Comparison of ENCODE assay signal across 9 mouse cellular contexts in genomic region chr2:152082456-152083285, GRCm38 (mm10). TPM values are rescaled to one million over a fixed set of nuclear protein-coding genes. Genes with fewer than 3 reads are reported as not detected.
DNase-seq lines count a peak whose midpoint lies in the region; ATAC-seq and TF ChIP-seq lines count a peak whose summit lies in the region.
"Had no signal": no experiment of that assay in that cellular context is flagged by ENCODE, and none has a peak within 500 bp of the region (broad histone marks: within the 10 kb centered on the region; RNA-seq: fewer than 3 reads in every experiment).

No protein-coding gene starts in this region.

- H3K36me3 ChIP-seq in heart, embryonic 11.5 days (ENCODE audit: control insufficient read depth, insufficient read depth, low read length) = no peaks in the 10 kb centered on the region
- no peaks in the 10 kb centered on the region for H3K36me3 ChIP-seq in ES-E14 (ENCODE audit: control insufficient read depth, insufficient read depth, low read length, poor library complexity, severe bottlenecking)
- H3K36me3 ChIP-seq in forebrain, embryonic 14.5 days (ENCODE audit: control insufficient read depth, insufficient read depth, low read length) = peaks cover 14% of the 10 kb centered on the region; the same call in 1 of the 2 replicates
- H3K36me3 ChIP-seq in liver, embryonic 14.5 days (replicated peaks; ENCODE audit: control insufficient read depth, insufficient read depth, low read depth) = no peaks in the 10 kb centered on the region

- H3K27me3 ChIP-seq in heart, embryonic 11.5 days (ENCODE audit: control insufficient read depth, insufficient read depth, low read length) = peaks cover 61% of the 10 kb centered on the region
- H3K27me3 ChIP-seq in forebrain, embryonic 14.5 days (replicated peaks; ENCODE audit: control insufficient read depth, insufficient read depth, low read length) = no peaks in the 10 kb centered on the region
- peaks cover 50% of the 10 kb centered on the region for H3K27me3 ChIP-seq in liver, embryonic 14.5 days (ENCODE audit: control insufficient read depth, insufficient read depth, low read length)

- peak overlapping the region; percentile 38; the same call in 1 of the 2 replicates for H3K4me3 ChIP-seq in heart, embryonic 11.5 days (ENCODE audit: low read depth, low read length)
- H3K4me3 ChIP-seq in ES-E14 (ENCODE audit: insufficient read depth in 1 of 2, low read depth in 1 of 2, low read length in 2 of 2, poor library complexity in 1 of 2, severe bottlenecking in 1 of 2) = peak overlapping the region; percentile 67 to 81
- peak overlapping the region; percentile 92 for H3K4me3 ChIP-seq in forebrain, embryonic 14.5 days (ENCODE audit: low read depth, low read length)
- H3K4me3 ChIP-seq in liver, embryonic 14.5 days (ENCODE audit: insufficient read depth in 1 of 2, low read depth in 2 of 2, low read length in 2 of 2) = no peak overlapping the region

- H3K9ac ChIP-seq in heart, embryonic 11.5 days (ENCODE audit: low read depth, low read length) = no peak overlapping the region
- H3K9ac ChIP-seq in ES-E14 (ENCODE audit: insufficient read depth, low read depth, low read length, poor library complexity, severe bottlenecking) = no peak overlapping the region
- H3K9ac ChIP-seq in forebrain, embryonic 14.5 days (ENCODE audit: low read length) = peak overlapping the region; percentile 99
- no peak overlapping the region for H3K9ac ChIP-seq in liver, embryonic 14.5 days (replicated peaks)

- TF ChIP-seq EP300 in liver, embryonic 14.5 days (IDR thresholded peaks at IDR 0.05; ENCODE audit: low read depth) = no peak

- DNase-seq in heart, postnatal 4 days = no peak
- DNase-seq in ES-E14 (ENCODE audit: low read depth, low spot score) = no peak
- peak; percentile 68 for DNase-seq in forebrain, embryonic 14.5 days (ENCODE audit: low spot score)
- no peak for DNase-seq in liver, embryonic 14.5 days (ENCODE audit: low read depth in 3 of 3, low spot score in 3 of 3)
- no peak for DNase-seq in adrenal gland, adult 8-10 months
- DNase-seq in Muller cell, postnatal 12 days (ENCODE audit: inconsistent ontology term) = no peak
- no peak for DNase-seq in urinary bladder, postnatal 36 days (ENCODE audit: low spot score in 2 of 2)

- in situ Hi-C loops in ES-E14 (cut with MboI; ENCODE audit: low sequenced_read_pairs in 2 of 2, unreplicated experiment in 2 of 2) = no loop called here

- ATAC-seq in heart, embryonic 11.5 days (replicated peaks; ENCODE audit: insufficient number of reproducible peaks, low FRiP score, low TSS enrichment) = no peak
- ATAC-seq in forebrain, embryonic 14.5 days = peak; percentile 16
- ATAC-seq in liver, embryonic 14.5 days (ENCODE audit: insufficient read depth) = 0 out of 2 replicates have a peak, but pooled peaks have one; percentile 11

- 17% methylated on average over 7 of the region's 7 CpGs for WGBS in heart, embryonic 11.5 days (ENCODE audit: insufficient replicate concordance)
- WGBS in forebrain, embryonic 14.5 days = 23% methylated on average over 7 of the region's 7 CpGs
- 18% methylated on average over 7 of the region's 7 CpGs for WGBS in liver, embryonic 14.5 days (ENCODE audit: insufficient replicate concordance)

- TF ChIP-seq CTCF in liver, embryonic 14.5 days (IDR thresholded peaks at IDR 0.05; ENCODE audit: low read depth) = no peak

- H3K4me2 ChIP-seq in heart, embryonic 11.5 days = peak overlapping the region; percentile 71; the same call in 1 of the 2 replicates
- peak overlapping the region; percentile 83 for H3K4me2 ChIP-seq in forebrain, embryonic 14.5 days (ENCODE audit: low read length)
- no peak overlapping the region for H3K4me2 ChIP-seq in liver, embryonic 14.5 days (ENCODE audit: low read depth)

- peaks cover 14% of the 10 kb centered on the region; the same call in 1 of the 2 replicates for H3K4me1 ChIP-seq in heart, embryonic 11.5 days (ENCODE audit: control insufficient read depth, insufficient read depth, low read length)
- H3K4me1 ChIP-seq in ES-E14 (ENCODE audit: control insufficient read depth in 2 of 2, insufficient read depth in 2 of 2, low read length in 2 of 2, poor library complexity in 1 of 2) = peaks cover 2 to 5% of the 10 kb centered on the region in 2 experiments; a peak in 2 of 4 replicates
- peaks cover 30% of the 10 kb centered on the region for H3K4me1 ChIP-seq in forebrain, embryonic 14.5 days (ENCODE audit: control insufficient read depth, insufficient read depth, low read length)
- H3K4me1 ChIP-seq in liver, embryonic 14.5 days (replicated peaks; ENCODE audit: control insufficient read depth in 2 of 2, insufficient read depth in 2 of 2, low read length in 1 of 2) = no peaks in the 10 kb centered on the region

- H3K9me3 ChIP-seq in heart, embryonic 11.5 days (replicated peaks; ENCODE audit: control insufficient read depth, low read length) = no peaks in the 10 kb centered on the region
- no peaks in the 10 kb centered on the region for H3K9me3 ChIP-seq in ES-E14 (ENCODE audit: control insufficient read depth, insufficient read depth, low read depth, low read length)
- no peaks in the 10 kb centered on the region for H3K9me3 ChIP-seq in forebrain, embryonic 14.5 days (replicated peaks; ENCODE audit: control insufficient read depth, low read length)
- H3K9me3 ChIP-seq in liver, embryonic 14.5 days (ENCODE audit: control insufficient read depth, low read length) = no peaks in the 10 kb centered on the region

- H3K27ac ChIP-seq in heart, embryonic 11.5 days (ENCODE audit: low read depth, low read length) = no peak overlapping the region
- no peak overlapping the region for H3K27ac ChIP-seq in ES-E14 (ENCODE audit: insufficient read depth, low read depth, low read length, poor library complexity, severe bottlenecking)
- peak overlapping the region; percentile 97 for H3K27ac ChIP-seq in forebrain, embryonic 14.5 days (ENCODE audit: low read depth, low read length)
- H3K27ac ChIP-seq in liver, embryonic 14.5 days = no peak overlapping the region

TF ChIP-seq in ES-E14, 5 proteins besides CTCF, POLR2A, EP300 and RAD21:
- TF ChIP-seq MAFK (IDR thresholded peaks at IDR 0.05; ENCODE audit: insufficient read depth, low read depth, low read length) (no peak), CHD2 (IDR thresholded peaks at IDR 0.05; ENCODE audit: low read depth, low read length) (no peak), ZNF384 (IDR thresholded peaks at IDR 0.05; ENCODE audit: low read depth, low read length) (no peak), HCFC1 (IDR thresholded peaks at IDR 0.05; ENCODE audit: borderline replicate concordance, insufficient read depth, low read length) (no peak), ZC3H11A (IDR thresholded peaks at IDR 0.05; ENCODE audit: borderline replicate concordance, low read depth, low read length) (no peak)

RNA-seq across cellular contexts. Expression of gene Scrt2, which starts 1.3 kb away (rescaled TPM):
- polyA plus RNA-seq in heart, embryonic 11.5 days (2014; fragmentation: Nextera tagmentation; extraction: Ambion mirVana) = 0.06 and 0.11 TPM in 2 replicates
- not detected for total RNA-seq in heart, postnatal 4 days (2021)
- total RNA-seq in ES-E14 (2012; rRNA removed) = 0.04 and 0.37 TPM in 2 replicates
- 16.1 and 16.2 TPM in 2 replicates for polyA plus RNA-seq in forebrain, embryonic 14.5 days (2014; fragmentation: Nextera tagmentation; extraction: Ambion mirVana)
- 0.01 and 0.08 TPM in 2 replicates for polyA plus RNA-seq in liver, embryonic 14.5 days (2012; rRNA removed)
- polyA plus RNA-seq in liver, embryonic 14.5 days (2014; fragmentation: Nextera tagmentation; extraction: Ambion mirVana) = not detected in 2 replicates
- under 1 TPM; 0.23 to 0.30 (median 0.26) TPM for total RNA-seq in adrenal gland, adult 8-10 months (2022)
- polyA plus RNA-seq: lung, embryonic 16.5 days had no signal

RNA-seq across cellular contexts. Expression of gene Srxn1, which starts 22.6 kb away (rescaled TPM):
- 8.1 and 8.8 TPM in 2 replicates for polyA plus RNA-seq in heart, embryonic 11.5 days (2014; fragmentation: Nextera tagmentation; extraction: Ambion mirVana)
- 1 to 10 TPM; 9.0 TPM for total RNA-seq in heart, postnatal 4 days (2021)
- total RNA-seq in ES-E14 (2012; rRNA removed) = 16.0 and 18.3 TPM in 2 replicates
- 11.8 and 12.0 TPM in 2 replicates for polyA plus RNA-seq in forebrain, embryonic 14.5 days (2014; fragmentation: Nextera tagmentation; extraction: Ambion mirVana)
- 11.0 and 13.3 TPM in 2 replicates for polyA plus RNA-seq in liver, embryonic 14.5 days (2012; rRNA removed)
- 10.6 and 13.5 TPM in 2 replicates for polyA plus RNA-seq in liver, embryonic 14.5 days (2014; fragmentation: Nextera tagmentation; extraction: Ambion mirVana)
- total RNA-seq in adrenal gland, adult 8-10 months (2022) = 100 to 1,000 TPM; 134 to 367 (median 207) TPM

Comparison
In these comparisons a context has a peak if more than half of its experiments do, and no peak if none do; other contexts are left out.
1. H3K4me3 ChIP-seq: peak in heart, embryonic 11.5 days (single experiment), ES-E14 (2 of 2) and forebrain, embryonic 14.5 days (single experiment); none in liver, embryonic 14.5 days (0 of 2).